Mouse (Mus musculus): Measurements from ENCODE around the gene Chrnd. TPM values are rescaled to one million over a fixed set of nuclear protein-coding genes. Genes with fewer than 3 reads are reported as not detected.

Gene Chrnd
- total RNA-seq (2021) = 1 to 10 TPM; 8.0 to 8.2 TPM
- long read RNA-seq, experiment 1, transcript Chrnd-201 (12 exons, 2,925 nt) = major isoform, 11 of 14 reads
- long read RNA-seq, experiment 1, partial matches to known transcripts = 1 of 14 reads
- long read RNA-seq, experiment 1, other reads (novel, unspliced or antisense) = 2 of 14 reads
- long read RNA-seq, experiment 2, transcript Chrnd-201 (12 exons, 2,925 nt) = major isoform, 14 of 14 reads
- long read RNA-seq, experiment 2, partial matches to known transcripts = 0 of 14 reads
- long read RNA-seq, experiment 2, other reads (novel, unspliced or antisense) = 0 of 14 reads

DNA sequence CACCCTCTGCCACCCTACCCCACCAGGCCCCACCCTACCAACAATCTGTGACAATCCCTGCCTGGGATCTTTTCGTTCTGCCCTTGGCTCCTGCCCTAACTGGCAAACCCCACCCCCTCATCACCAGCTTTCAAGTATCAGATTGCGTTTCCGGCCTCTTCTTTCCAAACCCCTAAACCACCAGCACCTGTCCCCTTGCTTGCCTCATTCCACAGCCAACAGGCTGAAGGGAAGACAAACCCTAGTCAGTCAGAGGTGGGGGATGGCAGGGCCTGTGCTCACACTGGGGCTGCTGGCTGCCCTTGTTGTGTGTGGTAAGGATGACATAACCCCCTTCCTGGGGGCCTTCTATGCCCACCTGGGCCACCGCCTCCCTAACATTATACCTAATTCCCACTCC is at the start of gene Chrnd:
Gene Chrnd (plus strand): TSS at position 179 of the 400 bp plus-strand sequence.
- no peak for DNase-seq

GRCm38 (mm10) chr1:87141550-87141949 is 48.9 kb upstream of the Chrnd start:
- DNase-seq = no peak

- DNase-seq = peak; percentile 59
Measured at GRCm38 (mm10) chr1:87142456-87142855, 48.0 kb upstream of the Chrnd start.

GRCm38 (mm10) chr1:87143141-87143540 is 47.3 kb upstream of the Chrnd start:
- DNase-seq = no peak

GRCm38 (mm10) chr1:87149422-87149821 is 41.0 kb upstream of the Chrnd start:
- DNase-seq = no peak

DNA sequence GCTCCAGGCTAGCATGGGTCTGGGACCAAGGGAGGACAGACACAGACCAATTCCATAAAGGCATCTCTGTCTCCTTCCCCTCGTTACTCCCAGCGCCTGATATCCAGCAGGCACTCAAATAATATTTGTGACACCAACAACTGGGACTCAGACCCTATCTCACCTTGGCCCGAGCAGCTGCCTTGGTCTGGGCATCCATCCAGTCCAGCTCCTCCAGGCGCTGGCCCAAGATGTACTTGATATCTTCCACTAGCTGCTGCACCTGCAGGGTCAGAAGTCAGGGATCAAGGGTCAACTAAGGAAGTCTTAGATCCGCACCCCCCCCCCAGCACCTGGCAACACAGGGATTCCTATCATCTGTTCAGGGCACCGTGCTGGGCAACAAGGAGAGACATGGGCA is 39.1 kb upstream of the Chrnd start:
- DNase-seq = no peak

DNA sequence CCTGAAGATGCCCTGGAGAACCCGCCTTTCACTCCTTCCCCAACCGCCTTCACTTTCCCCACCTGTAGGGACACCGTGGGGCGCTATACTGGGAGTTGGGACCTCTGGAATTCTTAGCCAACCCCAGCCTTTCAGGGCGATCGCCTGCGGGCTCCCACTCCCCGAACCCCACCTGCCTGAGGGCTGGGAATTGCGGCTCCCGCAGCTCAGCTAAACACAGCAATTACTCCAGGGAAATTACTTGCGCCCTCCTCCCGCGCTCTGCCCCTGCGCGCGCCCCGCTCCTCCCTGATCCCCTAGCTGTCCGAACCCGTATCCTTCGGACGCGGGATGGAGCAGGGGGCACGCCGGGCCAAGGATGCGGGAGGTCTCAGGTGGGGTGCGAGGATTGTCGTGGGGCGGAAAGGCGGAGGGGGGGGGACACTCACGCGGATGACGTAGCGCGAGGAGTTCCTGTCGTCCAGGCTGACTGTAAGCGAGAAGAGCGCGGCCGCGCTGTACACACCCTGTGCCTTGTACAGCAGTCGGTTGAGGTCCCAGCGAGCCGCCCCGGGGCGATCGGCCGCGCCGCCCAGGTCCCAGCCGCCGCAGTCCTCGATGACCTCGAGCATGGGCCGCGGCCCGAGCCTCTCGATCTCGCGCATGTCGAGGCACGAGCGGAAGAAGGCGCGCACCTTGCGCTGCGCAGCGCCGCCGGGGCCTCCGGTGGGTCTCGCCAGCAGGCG is 36.5 kb upstream of the Chrnd start:
- no peak for DNase-seq

- DNase-seq = no peak
Measured at GRCm38 (mm10) chr1:87154501-87155120, 35.8 kb upstream of the Chrnd start.

- DNase-seq = no peak
Measured at GRCm38 (mm10) chr1:87155531-87156198, 34.7 kb upstream of the Chrnd start.

DNA sequence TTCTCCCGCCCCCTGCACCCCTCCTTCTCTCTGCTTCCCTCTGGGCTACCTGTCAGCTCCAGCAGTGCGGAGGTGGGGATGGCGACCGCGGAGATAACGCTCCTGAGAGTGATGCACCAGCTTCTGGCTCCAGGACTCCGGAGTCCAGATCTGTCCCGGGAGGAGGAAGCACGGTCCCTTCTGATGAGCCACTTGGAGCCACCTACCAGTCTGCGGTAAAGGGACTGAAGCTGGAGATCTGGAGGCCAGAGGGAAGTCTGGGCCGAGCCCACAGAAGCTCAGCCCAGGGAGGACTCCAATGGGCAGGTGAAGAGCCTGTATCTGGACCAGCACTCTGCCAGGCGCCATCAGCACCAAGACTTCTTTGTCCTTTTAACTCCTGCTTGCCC is 34.2 kb upstream of the Chrnd start, which contains the start of gene Ecel1:
Gene Ecel1 (minus strand): TSS at position 323 of the 389 bp plus-strand sequence.
- no peak for DNase-seq

- DNase-seq = no peak
Measured at GRCm38 (mm10) chr1:87159396-87159795, 31.0 kb upstream of the Chrnd start.

DNA sequence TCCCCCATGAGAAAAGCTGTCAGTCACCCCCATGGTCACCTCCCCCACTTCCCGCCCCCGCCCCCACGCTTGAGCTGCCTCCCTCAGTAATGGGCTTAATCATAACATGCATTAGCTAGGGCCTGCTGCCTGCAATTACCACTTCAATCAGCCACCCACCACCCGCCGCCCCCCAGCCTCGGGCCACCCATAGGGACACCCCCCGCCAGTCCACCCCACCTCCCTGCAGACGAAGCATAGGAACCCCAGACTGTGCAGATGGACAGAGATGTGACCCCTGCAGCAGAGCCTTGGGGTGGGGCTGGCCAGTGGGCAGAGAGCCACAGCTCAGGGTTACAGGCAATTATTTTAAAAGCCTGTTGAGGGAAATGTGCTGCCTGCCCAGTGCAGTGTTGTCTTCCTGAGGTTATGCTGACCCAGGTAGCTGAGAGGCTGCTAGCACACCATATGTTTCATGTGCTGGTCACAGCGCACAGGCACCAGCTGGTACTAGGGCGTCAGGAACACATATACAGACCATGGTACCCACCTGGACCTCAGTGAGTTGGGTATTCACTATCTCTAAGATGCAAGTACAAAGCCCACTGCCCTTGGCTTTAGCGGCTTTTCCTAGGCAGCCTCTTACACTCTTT is 26.1 kb upstream of the Chrnd start:
- no peak for DNase-seq

DNA sequence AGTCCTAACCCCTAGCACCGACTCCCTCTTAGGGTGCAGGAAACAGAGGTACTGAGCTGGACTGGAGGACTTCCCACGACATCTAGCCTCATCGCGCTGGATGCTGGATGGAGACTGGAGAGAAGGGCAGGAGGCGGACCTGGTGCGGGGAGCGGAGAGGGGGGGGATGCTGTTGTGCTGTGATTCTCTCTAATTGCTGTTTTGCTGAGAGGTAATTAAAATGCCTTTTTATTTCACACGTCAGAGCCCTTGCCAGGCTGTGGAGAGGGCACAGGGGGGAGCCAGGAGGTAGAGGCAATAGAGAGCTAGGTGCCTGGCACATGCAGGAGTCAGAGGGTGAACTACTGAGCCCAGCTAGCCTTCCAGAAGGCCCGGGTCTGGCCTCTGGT is 25.6 kb upstream of the Chrnd start:
- DNase-seq = no peak

- DNase-seq = no peak
Measured at GRCm38 (mm10) chr1:87170458-87170857, 19.9 kb upstream of the Chrnd start.

- no peak for DNase-seq
Measured at GRCm38 (mm10) chr1:87171312-87171711, 19.1 kb upstream of the Chrnd start.

GRCm38 (mm10) chr1:87172316-87172715 is 18.1 kb upstream of the Chrnd start:
- DNase-seq = no peak

- peak; percentile 69 for DNase-seq
Measured at GRCm38 (mm10) chr1:87174006-87174955, 16.1 kb upstream of the Chrnd start.

DNA sequence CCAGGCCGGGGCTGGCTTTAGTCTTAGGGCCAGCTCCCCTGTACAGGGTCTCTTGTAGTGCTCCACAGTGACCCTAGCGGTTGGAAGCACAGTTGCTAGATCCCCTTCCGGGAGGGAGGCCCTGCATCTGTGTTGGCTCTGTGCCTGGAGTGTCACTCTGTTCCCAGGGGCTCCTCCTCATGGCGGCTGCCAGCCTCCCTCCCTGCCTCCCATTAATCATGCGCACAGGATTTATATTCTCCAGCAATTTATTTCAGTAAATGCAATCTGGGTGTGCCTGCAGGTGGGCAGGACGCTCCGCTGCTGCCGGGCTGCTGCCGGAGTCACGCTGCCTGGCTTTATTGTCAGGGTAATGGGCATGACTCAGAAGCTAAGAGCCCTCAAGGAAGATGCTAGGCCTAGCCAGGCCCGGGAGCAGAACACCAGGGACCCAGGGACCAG is 14.5 kb upstream of the Chrnd start:
- DNase-seq = peak; percentile 67

GRCm38 (mm10) chr1:87180896-87181295 is 9.5 kb upstream of the Chrnd start:
- no peak for DNase-seq

DNA sequence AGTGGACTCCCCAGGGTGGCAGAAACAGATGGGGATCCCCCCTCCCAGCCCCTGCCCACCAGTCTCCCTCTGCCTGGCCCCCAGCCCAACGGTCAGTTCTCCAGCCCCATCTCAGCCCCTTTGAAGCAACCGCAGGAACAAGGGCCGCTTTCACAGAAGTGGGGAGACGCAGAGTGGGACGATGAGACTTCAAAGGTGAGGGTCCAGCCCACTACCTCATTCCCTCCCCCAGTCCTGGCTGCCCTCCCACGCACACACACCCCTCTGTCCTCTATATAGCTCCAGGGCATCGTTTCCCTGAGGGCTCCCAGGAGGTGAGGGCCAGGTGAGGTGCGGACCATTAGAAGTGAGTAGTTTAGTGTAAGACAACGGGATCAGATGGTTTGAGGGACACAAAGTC is 7.4 kb upstream of the Chrnd start, which contains the start of gene Prss56:
Gene Prss56 (plus strand): TSS at position 301 of the 400 bp plus-strand sequence.
- no peak for DNase-seq
